Mouse (Mus musculus) monocyte, adult 2 months (primary cell): ENCODE data around the gene Fgd6.
A peak's percentile ranks its signal among the peaks of the same experiment; 100 is the strongest.

Experiments
- DNase-seq, 2 experiments: peaks; one replicate each; pipeline ENCODE4 v3.0.0; 2022; ENCODE audit warnings: low spot score in 2 of 2, low read depth in 1 of 2

Gene Fgd6

GRCm38 (mm10) chr10:94133674-94134073 lies 97.9 kb downstream of the Fgd6 start:
- DNase-seq = no peak

- DNase-seq = no peak
Measured at GRCm38 (mm10) chr10:94134535-94135390, 99.0 kb downstream of the Fgd6 start.

- DNase-seq = no peak
Measured at GRCm38 (mm10) chr10:94138890-94139482, 103.2 kb downstream of the Fgd6 start.

GRCm38 (mm10) chr10:94140227-94140931 lies 104.6 kb downstream of the Fgd6 start:
- DNase-seq = no peak

- no peak for DNase-seq
Measured at GRCm38 (mm10) chr10:94142427-94142826, 106.6 kb downstream of the Fgd6 start.

GRCm38 (mm10) chr10:94144581-94144980 lies 108.8 kb downstream of the Fgd6 start:
- DNase-seq = no peak

- DNase-seq = no peak
Measured at GRCm38 (mm10) chr10:94147391-94147755, 111.6 kb downstream of the Fgd6 start.

- DNase-seq = peak; percentile 51 to 76
Measured at GRCm38 (mm10) chr10:94147756-94148531, 112.1 kb downstream of the Fgd6 start, which contains the start of gene Nr2c1. Gene Nr2c1 (plus strand): TSS chr10:94148023.

GRCm38 (mm10) chr10:94151488-94151887 lies 115.7 kb downstream of the Fgd6 start:
- DNase-seq = no peak

GRCm38 (mm10) chr10:94153841-94154240 lies 118.0 kb downstream of the Fgd6 start:
- DNase-seq = no peak

- DNase-seq = no peak
Measured at GRCm38 (mm10) chr10:94158962-94159361, 123.2 kb downstream of the Fgd6 start.

GRCm38 (mm10) chr10:94159406-94159805 lies 123.6 kb downstream of the Fgd6 start:
- DNase-seq = no peak

- DNase-seq = no peak
Measured at GRCm38 (mm10) chr10:94161051-94161765, 125.4 kb downstream of the Fgd6 start.

GRCm38 (mm10) chr10:94162031-94162430 lies 126.2 kb downstream of the Fgd6 start:
- DNase-seq = no peak

- DNase-seq = no peak
Measured at GRCm38 (mm10) chr10:94164104-94164845, 128.5 kb downstream of the Fgd6 start.

GRCm38 (mm10) chr10:94165426-94165825 lies 129.6 kb downstream of the Fgd6 start:
- DNase-seq = no peak

GRCm38 (mm10) chr10:94167051-94167750 lies 131.4 kb downstream of the Fgd6 start:
- DNase-seq = no peak

GRCm38 (mm10) chr10:94171440-94172130 lies 135.8 kb downstream of the Fgd6 start:
- no peak for DNase-seq

- no peak for DNase-seq
Measured at GRCm38 (mm10) chr10:94172137-94172536, 136.3 kb downstream of the Fgd6 start.
